Mouse (Mus musculus) left cerebral cortex, postnatal 10 days (tissue): ENCODE measurements around the gene Gopc. TPM values are rescaled to one million over a fixed set of nuclear protein-coding genes. Genes with fewer than 3 reads are reported as not detected.
A peak's percentile ranks its signal among the peaks of the same experiment; 100 is the strongest.

ENCODE experiments used
- DNase-seq, 2 experiments: peaks; one replicate each; pipeline ENCODE4 v3.0.0; 2021 to 2022; ENCODE audit warnings: low spot score in 2 of 2, mixed read lengths in 1 of 2; ENCODE audit errors: extremely low spot score in 1 of 2
- intact Hi-C: fragments of 180-260 bp; cut with DNase I; formaldehyde crosslinking; loops from one replicate; pipeline ENCODE4 v1.15.1; 2025
- total RNA-seq, 2 experiments: library from RNA; stranded (reverse); gene quantifications; 2 replicates each; pipeline ENCODE4 v1.2.3; 2021

Gopc gene
- total RNA-seq = 10 to 100 TPM; 59.2 to 61.9 TPM

DNA sequence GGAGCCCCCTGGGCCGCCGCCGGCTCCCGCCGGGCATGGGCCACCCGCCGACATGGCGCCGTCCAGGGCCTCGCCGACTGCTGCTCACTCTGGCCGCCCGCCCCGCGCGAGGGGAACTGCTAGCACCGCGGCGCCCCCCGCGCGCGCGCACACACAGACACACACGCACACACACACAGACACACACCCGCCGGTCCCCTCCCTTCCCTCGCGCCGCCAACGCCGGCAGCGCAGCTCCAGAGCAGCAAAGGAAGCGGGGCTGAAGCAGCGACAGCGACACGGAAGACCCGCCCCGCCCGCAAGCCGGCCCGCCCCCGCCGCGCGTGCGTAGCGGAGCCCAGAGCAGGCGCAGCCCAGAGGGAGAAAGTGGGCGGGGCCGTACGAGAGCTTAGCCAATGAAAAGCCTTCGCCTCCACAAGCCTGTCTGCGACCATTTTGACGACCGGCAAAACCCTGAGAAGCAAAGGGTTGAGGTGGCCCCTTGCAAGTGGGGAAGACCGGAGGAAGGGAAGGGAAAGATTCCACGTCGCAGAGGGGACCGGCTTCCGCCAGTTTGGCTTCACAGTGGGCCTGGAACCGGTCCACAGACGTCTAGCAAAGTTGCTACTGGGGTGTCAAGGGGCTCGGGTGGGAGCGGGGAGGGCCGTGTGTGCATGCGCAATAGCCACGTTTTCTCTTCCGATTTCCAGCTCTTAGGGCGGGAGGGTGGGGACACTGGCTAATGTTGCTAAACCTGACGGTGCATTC lies at the start of gene Gopc:
TSS of gene Gopc (minus strand) at position 280 of the 747 bp plus-strand sequence.
- peak; percentile 97 to 99 for DNase-seq
- intact Hi-C loops = loop anchor here (2.0 to 10.0 kb wide), 3 partner anchors 149 to 827 kb away; partner anchors contain the start of gene Dcbld1

DNA sequence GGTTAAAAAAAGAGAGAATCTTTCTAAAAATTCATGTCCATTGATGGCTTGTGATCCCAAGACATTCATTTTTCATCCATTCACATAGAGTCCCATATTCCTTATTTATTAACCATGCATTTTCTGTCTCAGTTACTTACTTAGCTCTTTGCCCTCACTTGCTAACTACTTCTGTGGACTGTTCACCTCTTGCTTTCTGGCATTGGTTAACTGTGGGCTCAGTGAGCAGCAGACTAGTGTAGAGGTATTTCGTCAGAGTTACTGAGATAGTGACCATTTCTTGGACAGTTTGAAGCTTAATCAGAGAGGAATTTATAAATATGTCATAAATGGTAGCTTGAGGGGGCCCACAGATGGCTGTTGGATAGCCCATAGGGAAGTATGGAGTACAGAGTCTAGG lies 49.0 kb upstream of the Gopc start:
- intact Hi-C loops = loop anchor here (5.0 kb wide), 1 partner anchor 261 kb away; the partner anchor contains the start of gene Slc35f1
- no peak for DNase-seq

DNA sequence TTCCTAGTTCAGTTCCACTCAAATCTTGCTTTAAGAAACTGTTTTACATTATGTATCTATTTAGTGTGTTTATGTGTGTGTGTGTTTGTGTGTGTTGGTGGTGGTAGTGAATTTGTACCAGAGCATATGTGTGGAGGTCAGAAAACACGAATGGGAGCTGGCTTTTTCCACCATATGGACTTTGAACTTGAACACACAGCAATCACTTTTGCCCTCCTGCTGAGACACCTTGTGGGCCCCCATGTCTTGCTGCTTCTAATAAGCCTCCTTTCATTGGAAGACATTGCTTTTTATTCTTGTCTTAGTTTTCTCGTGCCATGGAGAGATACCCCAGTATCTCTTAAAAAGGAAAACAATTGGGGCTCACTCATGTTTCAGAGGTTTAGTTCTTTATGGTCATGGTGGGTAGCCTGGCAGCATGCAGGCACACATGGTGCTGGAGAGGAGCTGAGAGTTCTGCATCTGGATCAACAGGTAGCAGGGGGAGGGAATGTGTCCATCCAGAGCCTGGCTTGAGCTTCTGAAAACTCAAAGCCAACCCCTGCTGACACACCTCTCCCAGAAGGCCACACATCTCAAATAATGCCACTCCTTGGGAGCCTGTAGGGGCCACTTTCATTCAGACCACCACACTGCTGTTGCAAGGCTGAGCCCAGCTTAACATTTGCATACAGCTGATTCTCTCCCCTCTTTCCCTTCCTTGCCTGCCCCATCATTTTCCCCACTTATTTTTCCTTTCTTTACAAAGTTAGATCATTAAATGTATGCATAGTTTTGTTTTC lies 45.9 kb upstream of the Gopc start:
- no peak for DNase-seq
- intact Hi-C loops = no loop called here

DNA sequence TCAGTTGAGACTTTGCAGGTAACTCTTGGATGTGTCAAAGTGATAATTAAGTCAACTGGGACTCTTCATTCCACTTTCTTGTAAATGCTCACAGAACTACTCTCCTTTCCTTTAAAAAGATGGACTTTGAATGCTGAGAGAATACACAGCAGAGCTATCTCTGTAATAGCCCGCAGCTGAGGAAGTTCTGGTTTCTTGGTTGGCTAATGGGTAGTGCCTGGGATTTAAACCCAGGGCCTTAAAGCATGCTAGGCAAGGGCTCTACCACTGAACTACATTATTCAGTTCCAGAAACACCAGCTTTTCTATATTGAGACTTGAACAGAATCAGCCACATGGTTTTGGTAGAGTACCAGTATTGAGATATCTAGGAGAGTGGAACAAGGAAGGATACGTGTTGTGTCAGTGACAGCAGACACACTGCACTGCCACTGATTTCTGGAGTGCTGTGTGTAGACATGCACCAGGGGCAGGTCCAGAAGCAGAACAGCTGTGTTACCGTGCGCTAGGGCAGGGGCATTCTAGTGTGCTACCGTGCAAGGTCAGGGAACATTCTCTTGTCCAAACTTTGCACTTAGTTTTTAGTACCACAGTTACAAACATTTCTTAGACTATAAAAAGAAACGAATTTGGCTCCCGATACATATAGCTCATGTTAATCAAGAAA lies 44.5 kb upstream of the Gopc start:
- DNase-seq = no peak
- intact Hi-C loops = no loop called here

DNA sequence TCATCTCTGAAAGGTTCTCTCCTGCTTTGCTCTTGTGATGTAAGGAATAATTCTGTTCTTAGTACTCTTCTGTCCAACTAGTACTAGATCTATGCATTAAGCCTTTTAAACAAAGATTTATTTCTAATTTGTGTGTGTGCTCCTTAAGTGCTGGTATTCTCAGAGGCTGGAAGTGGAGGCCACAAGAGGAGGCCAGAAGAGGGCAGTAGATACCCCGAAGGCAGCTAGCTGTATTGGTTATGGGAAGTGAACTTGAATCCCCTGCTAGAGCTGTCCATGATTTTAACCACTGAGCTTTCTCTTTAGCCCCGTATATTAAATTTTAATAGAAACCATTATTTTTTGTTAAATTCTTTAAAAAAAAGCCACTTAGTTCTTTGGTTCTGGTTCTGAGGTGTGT lies 41.2 kb upstream of the Gopc start:
- DNase-seq = no peak
- intact Hi-C loops = no loop called here

DNA sequence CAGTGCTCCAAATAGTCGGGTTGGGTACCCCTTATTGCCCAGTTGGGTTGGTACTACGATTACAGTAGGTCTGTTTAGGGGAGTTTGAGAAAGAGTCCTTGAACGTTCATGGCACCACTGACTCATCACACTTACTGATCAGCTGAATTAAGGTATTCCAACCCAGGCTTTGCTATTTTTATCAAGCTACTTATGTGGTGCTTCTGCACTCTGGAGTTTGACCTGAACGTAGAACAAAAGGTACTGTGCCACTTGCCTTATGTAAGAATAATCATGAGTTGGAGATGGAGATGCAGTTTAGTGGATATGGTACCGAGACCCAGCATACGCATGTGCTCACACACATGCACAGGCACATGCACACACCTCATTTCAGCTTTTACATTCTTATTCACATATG lies 39.8 kb upstream of the Gopc start:
- intact Hi-C loops = no loop called here
- no peak for DNase-seq

DNA sequence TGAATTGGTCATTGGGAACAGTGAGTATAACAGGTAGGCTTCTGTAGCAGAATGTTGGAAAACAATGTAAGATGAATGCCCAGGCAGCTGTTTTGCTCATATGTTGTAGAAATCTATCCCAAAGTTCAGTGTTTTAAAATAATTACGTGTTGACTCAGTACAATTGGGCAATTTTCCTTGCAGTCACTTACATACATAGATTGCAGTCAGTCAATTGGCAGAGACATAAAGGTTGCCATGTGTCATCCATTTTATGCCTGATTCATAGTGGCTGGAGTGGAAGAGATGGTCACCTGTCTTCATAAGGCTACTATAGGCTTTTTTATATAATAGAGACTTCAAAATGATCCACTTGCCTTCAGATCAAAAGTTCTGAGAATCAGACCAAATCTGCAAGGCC lies 38.6 kb upstream of the Gopc start:
- DNase-seq = no peak
- intact Hi-C loops = no loop called here

DNA sequence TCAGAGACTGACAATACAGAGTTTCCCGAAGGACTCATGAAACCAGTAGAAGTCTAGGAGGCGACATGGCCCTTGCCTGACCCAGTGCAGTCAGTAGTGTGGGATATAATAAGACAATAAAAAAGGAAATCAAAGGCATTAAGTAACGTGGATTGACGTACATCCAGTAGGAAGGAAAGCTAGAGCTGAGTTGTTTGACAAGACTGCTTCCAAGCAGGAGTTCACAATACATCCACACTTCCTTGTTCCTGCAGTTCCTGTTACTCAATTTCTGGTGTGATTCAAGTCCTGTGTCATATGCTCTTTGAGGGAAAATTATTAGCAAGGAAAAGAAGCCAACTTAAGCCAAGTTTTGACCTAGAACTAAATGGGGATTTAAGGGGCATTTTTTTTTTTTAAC lies 37.5 kb upstream of the Gopc start:
- DNase-seq = no peak

DNA sequence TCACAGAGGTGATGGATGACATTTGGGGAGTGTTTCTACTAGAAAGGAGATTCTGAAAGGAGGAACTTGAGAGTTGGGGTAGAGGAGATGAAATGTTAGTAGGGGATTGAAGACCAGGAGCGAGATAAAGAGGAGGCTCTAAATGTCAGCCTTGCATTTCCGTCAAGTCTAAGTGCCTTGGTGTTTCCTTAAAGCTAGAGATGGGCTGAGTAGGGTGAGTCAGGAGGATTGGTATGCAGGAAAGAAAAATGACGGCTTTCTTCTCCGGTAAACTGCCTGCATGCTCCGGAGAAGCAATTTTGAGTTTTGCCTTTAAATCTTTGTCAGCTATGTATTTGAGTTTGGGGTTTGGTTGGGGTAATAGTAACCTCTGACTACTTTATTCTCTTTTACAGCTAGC lies 37.0 kb upstream of the Gopc start:
- intact Hi-C loops = loop anchor here (5.0 kb wide), 1 partner anchor 928 kb away; no protein-coding TSS in a partner anchor
- DNase-seq = no peak

More for the DNA sequence above, 37.5 kb upstream of the Gopc start:
- intact Hi-C loops = loop anchor here (5.0 kb wide), 1 partner anchor 928 kb away; no protein-coding TSS in a partner anchor

DNA sequence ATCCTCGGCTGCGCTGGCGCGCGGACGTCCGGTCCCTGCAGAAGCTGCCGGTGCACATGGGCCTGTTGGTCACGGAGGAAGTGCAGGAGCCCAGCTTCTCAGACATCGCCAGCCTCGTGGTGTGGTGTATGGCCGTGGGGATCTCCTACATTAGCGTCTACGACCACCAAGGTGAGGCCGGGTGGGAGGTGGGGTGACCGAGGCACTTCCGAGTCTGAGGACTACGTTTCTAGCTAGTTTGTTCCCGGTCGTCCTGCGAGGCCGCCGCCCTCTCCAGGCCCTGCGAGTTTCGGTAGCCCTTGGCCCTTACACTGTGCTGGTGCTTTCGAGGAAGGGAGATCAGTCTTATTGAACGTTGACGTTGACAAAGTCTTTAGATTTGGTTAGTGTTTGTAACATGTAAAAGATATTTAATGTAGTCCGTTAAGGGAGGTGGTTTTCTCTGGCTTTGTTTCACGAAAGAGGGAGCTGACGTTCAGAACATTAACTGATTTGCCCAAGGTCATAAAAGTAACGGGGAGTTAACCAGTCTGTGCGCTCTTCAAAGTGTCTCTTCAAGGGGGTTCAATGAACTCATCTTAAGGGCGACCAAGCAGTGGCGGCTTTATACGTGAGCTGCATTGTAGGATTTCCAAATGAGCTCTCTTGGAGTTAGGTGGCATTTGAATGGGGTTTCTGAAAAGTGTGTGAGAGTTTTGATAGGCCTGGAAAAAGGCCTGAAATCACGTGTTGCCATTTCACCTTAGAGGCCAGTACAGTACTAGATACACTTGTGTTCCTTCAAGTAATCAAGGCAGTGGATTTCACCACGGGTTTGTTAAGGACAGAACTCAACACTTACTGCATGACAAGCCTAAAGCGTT lies 36.3 kb upstream of the Gopc start:
- intact Hi-C loops = loop anchor here (5.0 kb wide), 1 partner anchor 929 kb away; no protein-coding TSS in a partner anchor
- peak in 1 of 2 experiments; percentile 14 for DNase-seq

DNA sequence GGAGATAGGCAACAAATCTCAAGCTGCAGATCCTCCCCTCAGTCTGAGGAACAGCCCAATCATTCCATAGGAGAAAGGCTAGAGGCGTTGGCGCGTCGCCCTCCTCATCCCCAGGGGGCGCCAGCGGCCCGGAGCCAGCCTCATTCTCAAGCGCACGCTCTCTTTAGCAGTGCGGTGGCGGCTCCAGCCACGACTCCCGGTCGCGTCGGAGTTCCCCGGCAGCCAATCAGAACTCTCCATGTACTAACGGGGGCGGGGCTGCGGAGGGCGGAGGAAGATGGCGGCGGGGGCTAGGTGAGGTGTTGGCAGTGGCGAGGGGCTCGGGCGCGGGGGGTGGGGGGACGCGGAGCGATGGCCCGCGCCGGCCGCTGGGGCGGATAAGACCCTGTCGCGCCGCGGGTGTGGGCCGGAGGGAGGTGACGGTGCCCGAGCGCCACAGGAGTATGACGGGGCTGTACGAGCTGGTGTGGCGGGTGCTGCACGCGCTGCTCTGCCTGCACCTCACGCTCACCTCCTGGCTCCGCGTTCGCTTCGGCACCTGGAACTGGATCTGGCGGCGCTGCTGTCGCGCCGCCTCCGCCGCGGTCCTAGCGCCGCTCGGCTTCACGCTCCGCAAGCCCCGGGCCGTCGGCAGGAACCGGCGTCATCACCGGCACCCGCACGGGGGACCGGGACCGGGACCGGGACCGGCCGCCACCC lies 35.5 kb upstream of the Gopc start, which contains the start of gene Nus1:
TSS of gene Nus1 (plus strand) at position 249 of the 699 bp plus-strand sequence.
- intact Hi-C loops = loop anchor here (5.0 kb wide), 1 partner anchor 930 kb away; no protein-coding TSS in a partner anchor
- DNase-seq = peak; percentile 97 to 98

DNA sequence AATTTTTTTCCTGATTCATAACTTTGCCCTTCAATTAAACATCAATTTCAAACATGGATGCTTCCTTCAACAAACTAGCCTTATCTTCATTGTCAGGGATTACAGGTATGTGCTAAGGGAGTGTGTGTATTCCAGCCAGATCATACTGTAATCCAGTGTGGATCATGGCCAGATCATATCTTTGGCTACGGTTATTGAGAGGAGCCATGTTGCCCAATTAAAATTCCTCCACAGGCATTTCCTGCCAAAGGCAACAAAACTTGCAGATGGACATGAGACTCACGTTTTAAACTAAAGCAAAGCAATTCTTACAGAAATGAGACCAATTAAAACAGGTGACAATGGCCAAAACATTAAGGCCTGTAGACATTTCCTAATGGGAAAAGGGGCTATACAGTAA lies 34.5 kb upstream of the Gopc start:
- no peak for DNase-seq
- intact Hi-C loops = loop anchor here (5.0 kb wide), 1 partner anchor 931 kb away; no protein-coding TSS in a partner anchor

DNA sequence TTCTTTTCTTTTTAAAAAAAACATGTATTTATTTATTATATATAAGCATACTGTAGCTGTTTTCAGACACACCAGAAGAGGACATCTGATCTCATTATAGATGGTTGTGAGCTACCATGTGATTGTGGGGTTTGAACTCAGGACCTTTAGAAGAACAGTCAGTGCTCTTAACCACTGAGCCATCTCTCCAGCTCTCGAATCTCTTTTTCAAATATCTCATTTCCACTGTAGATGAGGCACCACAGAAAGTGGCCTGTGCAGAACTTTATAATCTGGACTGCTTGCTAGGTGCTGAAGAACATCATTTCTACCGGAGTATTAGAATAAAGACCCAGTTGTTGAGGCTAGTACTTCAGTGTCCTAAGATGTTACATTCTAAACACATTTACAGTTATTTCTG lies 33.1 kb upstream of the Gopc start:
- no peak for DNase-seq
- intact Hi-C loops = loop anchor here (5.0 kb wide), 1 partner anchor 932 kb away; no protein-coding TSS in a partner anchor

DNA sequence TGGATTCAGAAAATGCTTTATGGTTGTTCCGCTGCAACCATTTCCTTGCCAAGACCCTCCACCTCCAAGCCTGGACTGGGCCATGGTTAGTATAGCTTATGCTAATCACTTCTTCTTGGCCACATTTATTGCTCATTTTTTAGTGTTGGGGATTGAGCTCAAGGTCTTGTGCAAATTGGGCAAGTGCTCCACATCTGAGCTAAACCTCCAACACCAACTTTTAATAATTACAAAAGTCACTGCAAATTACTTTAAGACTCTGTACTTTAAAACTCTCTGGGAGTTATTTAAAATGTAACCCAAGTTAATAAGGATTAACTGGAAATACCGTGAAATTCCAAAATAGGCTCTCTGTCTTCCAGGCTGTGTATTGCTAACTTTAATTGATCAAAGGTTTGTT lies 25.6 kb upstream of the Gopc start:
- no peak for DNase-seq
- intact Hi-C loops = no loop called here

DNA sequence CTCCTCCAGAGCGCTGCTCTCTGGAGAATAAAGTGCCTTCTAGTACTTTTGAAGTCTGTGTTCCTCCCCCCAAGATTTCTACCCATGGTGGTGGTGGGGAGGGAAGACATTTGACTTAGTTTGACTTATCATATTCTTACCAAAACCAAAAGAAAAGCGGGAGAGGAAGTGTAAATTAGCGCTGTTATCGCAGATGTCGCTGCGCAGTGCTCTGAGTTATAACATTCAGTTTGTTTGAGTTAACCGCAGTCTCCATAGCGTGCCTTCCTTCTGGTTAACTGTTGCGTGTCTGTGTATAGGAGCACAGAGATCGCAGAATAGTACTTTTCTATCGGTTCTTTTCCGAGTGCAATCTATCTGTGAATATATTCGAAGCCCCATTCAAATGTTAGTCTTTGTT lies 23.2 kb upstream of the Gopc start:
- intact Hi-C loops = no loop called here
- no peak for DNase-seq

DNA sequence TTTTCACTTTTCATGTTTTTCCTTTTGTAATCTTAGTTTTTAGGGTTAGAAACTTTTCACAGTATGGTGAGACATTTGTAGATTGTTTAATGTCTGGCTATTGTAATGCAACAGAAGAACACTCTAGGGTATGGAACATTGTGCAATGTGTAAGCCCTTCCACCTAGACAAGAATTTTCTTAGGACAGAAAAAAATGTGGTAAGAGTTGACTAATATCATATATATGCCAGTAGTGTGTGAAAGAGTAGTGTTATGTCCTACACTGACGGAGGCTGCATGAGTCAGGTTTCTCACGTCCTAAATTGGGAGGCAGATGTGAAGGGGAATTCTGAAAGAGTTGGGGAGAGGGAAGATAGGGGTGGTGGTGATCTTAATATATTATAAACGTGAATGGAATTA lies 17.8 kb upstream of the Gopc start:
- intact Hi-C loops = no loop called here
- DNase-seq = no peak

DNA sequence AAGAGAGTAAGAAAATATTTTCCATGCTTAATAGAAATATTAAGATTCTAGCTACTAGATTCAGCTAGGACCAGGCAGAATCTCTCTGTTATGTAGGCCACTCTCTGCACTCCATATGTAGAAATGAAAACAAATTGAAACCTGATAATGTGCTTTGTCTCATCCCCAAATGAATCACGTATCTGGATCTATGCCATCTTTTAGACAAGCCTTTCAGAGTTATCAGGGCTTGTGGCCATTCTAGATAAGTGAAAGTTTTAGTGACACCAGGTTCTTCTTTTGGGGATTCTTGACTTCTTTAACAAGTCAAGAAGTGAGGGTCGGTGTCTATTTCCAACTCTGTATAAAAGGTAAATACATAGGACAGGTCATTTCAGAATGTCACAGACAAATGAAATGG lies 16.8 kb upstream of the Gopc start:
- DNase-seq = no peak
- intact Hi-C loops = no loop called here

DNA sequence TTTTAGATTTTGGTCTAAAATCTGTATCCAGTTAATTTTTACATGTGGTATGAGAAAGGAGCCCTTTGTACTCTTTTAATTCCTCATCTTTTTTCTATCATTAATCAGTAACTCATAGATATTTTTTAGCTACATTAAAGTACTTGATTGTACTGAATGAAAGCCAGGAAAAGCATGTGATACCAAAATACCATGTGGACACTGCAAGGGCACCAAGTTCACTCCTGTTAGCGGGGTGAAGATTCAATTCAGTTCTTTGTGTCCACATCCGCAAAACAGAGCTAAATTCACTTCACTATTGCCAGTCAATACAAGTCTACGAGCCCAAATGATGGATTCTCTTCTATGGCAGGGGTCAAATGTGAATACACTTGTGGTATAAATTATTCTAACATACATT lies 14.7 kb upstream of the Gopc start:
- DNase-seq = no peak
- intact Hi-C loops = no loop called here
